Mouse (Mus musculus) cortical plate, adult 2 months (tissue): Measurements from ENCODE around the gene Dad1. TPM values are rescaled to one million over a fixed set of nuclear protein-coding genes. Genes with fewer than 3 reads are reported as not detected.

Source experiments
- H3K27ac ChIP-seq: fragments of 200-500 bp; 2 replicates; pipeline ENCODE4 v1.5.1; 2012; ENCODE audit warnings: low read length, control low read depth, inconsistent platforms; ENCODE audit not compliant: insufficient read depth
- H3K4me1 ChIP-seq: fragments of 200-500 bp; 2 replicates; pipeline ENCODE4 v1.6.1; 2011; ENCODE audit warnings: low read length; ENCODE audit not compliant: control insufficient read depth, insufficient read depth
- H3K4me3 ChIP-seq: fragments of 200-500 bp; 2 replicates; pipeline ENCODE4 v1.5.1; 2011; ENCODE audit warnings: mild to moderate bottlenecking, low read length, control low read depth; ENCODE audit not compliant: insufficient read depth
- CTCF ChIP-seq: fragments of 200-500 bp; IDR thresholded peaks from 2 replicates; pipeline ENCODE4 v1.5.1; 2011; ENCODE audit warnings: mild to moderate bottlenecking, control low read depth, low read length; ENCODE audit not compliant: insufficient read depth; ENCODE audit errors: extremely low read depth
- POLR2A ChIP-seq: fragments of 200-500 bp; IDR thresholded peaks from 2 replicates; pipeline ENCODE4 v1.6.1; 2011; ENCODE audit warnings: mild to moderate bottlenecking, low read length, control low read depth; ENCODE audit not compliant: insufficient read depth; ENCODE audit errors: extremely low read depth
- polyA plus RNA-seq: library from polyadenylated mRNA; depleted of rRNA; stranded (reverse); fragments of >200 nt; gene quantifications from 2 replicates; pipeline ENCODE4 v1.2.3, GENCODE M21; 2012

Gene Dad1
- polyA plus RNA-seq, 1 experiment = 267 TPM

DNA sequence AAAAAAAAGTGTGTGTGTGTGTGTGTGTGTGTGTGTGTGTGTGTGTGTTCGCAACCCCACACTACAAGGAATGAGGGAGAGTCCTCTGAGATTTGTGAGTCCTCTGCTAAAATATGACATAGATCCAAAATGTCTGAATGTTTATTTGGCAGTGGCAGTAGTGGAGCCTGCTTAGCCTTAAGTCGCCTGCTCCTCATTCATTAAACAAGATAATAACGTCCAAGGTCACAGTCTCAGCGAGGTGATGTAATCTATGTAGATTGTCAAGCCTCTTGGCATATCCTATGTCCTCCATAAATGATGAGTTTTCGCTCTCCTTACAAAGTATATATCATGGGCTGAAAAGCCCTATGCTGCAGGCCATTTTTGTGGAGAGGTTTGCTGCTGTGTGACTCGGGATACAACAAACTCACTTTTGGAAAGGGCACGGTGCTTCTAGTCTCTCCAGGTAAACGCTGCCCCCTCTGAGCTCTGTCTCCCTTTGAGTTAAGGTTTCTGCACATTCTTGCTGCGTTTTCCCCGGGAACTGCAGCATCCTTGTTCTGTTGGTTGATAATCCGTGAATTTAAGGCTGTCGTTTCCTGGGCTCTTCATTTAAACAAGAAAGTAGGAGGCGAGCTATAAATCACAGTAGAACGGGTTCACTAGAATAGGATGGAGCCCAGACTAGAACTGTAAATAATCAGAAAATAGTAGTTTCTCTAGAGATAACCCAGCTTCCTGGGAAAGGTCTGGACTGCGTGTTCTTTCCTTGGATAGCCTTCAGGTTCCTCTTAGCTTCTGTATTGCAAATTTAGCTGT lies 47.0 kb downstream of the Dad1 start:
- H3K27ac ChIP-seq = no peak overlapping the region
- no peak for TF ChIP-seq CTCF
- no peak for TF ChIP-seq POLR2A
- no peak overlapping the region for H3K4me3 ChIP-seq
- H3K4me1 ChIP-seq = no peaks in the 10 kb centered on the region

DNA sequence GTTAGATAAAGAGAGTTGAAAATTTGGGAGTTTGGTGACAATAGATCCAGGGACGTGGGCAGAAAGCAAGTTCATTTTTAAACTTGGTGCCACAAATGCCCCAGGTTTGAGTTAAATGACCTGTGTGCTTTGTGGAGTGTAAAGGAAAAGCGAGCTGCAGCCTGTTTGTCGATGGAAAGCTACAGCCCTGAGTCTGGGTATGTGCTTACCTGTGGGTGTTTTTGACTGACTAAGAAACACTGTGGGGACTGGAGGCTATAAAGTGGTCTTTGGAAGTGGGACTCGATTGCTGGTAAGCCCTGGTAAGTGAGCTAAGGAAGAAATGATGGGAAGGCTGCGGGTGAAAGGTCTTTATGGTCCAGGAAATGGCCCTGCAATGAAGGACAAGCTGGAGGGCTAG lies 47.6 kb downstream of the Dad1 start:
- H3K4me3 ChIP-seq = no peak overlapping the region
- no peaks in the 10 kb centered on the region for H3K4me1 ChIP-seq
- TF ChIP-seq POLR2A (no peak), CTCF (no peak)
- no peak overlapping the region for H3K27ac ChIP-seq

DNA sequence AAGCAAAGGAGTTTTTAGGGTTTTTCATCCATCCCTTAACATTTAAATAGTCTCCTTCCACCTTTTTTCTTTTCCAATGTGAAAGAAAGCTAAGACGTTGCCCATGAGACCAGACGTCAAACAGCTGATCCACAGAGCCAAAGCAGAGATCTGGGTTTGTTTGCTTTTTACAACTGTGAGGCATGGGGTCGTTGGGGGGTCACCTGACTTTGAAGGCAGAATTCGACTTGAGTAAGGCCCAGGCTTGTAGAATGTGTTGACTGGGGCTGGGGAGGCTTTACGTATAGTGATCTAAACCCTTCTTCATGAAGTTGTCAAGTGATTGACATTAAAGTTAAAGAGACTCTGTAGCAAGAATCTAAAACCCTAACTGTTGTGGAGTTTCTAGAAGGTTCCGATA lies 48.0 kb downstream of the Dad1 start:
- TF ChIP-seq CTCF (no peak), POLR2A (no peak)
- no peak overlapping the region for H3K4me3 ChIP-seq
- H3K27ac ChIP-seq = no peak overlapping the region
- no peaks in the 10 kb centered on the region for H3K4me1 ChIP-seq

DNA sequence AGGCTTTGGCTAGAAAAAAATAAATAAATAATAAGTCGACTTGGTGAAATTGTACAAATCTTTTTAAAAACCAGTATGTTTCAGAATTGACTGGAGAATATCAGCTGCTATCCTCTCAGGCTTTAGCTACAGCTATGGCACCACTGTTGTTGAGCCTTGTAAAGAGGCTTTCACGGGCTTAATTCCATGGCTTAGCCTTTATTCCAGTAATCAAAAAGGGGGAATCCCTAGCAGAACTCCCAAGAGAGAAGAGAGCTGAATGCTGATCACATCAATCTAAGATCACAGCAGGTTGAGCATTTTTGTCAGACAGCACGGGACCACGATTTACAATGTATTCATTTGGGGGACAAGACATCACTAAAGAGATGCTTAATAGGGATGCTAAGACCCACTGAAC lies 49.1 kb downstream of the Dad1 start:
- no peaks in the 10 kb centered on the region for H3K4me1 ChIP-seq
- TF ChIP-seq CTCF (no peak), POLR2A (no peak)
- no peak overlapping the region for H3K4me3 ChIP-seq
- no peak overlapping the region for H3K27ac ChIP-seq

DNA sequence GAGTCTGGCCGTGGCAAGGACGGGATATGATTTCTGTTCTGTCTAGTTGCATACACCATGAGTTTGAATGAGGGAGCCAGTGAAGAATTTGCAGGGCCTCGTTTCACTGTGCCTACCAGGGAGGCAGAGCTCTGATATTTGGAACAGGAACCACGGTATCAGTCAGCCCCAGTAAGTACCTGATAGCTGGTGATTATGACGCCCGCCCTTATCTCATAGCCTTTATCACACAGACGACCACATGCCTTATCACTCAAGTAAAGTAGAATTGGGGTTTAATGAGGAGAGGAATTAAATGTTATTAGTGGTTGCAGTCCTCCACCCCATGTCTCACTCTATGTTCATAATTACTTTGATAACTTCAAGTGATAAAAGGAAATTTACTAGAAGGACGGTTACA lies 49.6 kb downstream of the Dad1 start:
- no peaks in the 10 kb centered on the region for H3K4me1 ChIP-seq
- no peak overlapping the region for H3K4me3 ChIP-seq
- TF ChIP-seq POLR2A (no peak), CTCF (no peak)
- no peak overlapping the region for H3K27ac ChIP-seq

DNA sequence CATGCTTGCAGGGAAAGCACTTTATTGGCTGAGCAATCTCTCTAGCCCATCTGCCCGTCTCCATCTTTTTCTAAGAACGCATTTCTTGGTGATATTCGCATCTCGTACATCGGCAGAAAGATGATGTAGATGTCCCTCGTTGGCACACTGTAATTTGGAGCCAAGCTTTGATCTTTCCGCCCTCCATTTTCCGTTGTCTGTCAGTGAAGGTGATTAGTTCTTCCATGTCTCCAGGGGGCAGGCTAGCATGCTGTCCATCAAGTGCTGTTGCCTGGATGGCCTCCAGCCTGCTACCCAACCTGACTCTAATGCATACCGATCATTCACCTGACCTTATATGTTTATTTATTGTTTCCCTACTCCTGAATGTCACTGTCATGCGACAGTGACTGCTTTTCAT lies 50.1 kb downstream of the Dad1 start:
- Histone ChIP-seq H3K4me1 (no peaks in the 10 kb centered on the region), H3K4me3 (no peak overlapping the region), H3K27ac (no peak overlapping the region)
- TF ChIP-seq CTCF = no peak
- TF ChIP-seq POLR2A = no peak

DNA sequence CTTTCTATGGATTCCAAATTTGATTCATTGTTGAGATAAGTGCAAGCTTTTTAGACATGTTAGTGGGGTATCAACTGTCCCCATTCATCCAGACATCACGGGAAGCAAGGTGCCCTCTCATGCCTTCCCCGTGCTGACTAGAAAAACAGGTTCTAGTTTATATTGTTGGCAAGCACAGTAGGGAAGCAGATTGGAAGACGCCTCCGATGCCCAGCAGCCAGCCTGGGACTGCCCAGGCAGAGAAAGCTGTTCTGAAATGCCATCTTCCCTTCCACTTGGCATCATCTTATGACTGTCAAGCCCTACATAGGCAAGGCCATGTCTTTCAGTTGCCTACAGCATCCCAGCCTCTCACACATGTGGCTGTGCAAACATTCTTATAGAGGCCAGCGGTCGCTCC lies 50.7 kb downstream of the Dad1 start:
- H3K4me1 ChIP-seq = no peaks in the 10 kb centered on the region
- no peak for TF ChIP-seq POLR2A
- no peak for TF ChIP-seq CTCF

DNA sequence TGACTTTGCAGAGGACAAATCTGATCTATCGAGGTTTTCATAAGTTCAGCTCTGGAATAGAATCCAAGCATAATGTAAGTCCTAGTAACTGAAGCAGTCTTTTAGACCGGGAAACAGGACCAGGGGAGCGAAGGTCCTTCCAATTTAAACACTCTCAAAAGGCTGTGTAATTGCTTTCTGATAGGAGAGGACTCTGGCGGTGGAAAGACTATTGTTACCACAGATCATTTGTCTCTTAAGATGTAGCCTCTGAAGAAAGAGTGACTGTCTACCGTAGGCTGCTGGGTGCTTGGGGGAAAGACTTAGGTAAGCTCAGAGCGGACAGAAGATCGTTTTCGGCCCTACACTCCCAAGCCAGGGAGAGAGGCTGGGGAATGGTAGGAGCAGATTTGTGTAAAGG lies 53.5 kb downstream of the Dad1 start:
- Histone ChIP-seq H3K4me3 (no peak overlapping the region), H3K27ac (no peak overlapping the region), H3K4me1 (no peaks in the 10 kb centered on the region)
- TF ChIP-seq CTCF = no peak
- TF ChIP-seq POLR2A = no peak

More for the DNA sequence above, 50.7 kb downstream of the Dad1 start:
- Histone ChIP-seq H3K4me3 (no peak overlapping the region), H3K27ac (no peak overlapping the region)

DNA sequence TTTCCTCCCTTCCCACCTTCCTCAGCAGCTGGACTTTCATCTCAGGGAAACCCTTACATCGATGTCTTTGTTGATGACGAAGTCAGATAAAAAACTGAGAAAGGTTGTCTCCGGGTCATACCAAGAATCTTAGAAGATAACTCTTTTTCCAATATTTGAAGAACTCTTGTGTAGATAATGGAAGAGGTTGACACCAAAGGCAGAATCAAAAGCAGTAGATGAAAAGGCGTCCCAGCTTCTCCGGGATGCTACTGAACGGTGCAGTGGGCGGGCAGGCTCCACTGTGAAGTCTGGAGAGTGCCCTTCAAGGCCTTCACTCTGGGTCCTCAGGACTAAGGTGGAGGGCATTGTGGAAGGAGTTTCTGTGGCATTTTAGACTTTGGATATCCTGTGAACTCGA lies 54.2 kb downstream of the Dad1 start:
- H3K4me1 ChIP-seq = no peaks in the 10 kb centered on the region
- H3K27ac ChIP-seq = no peak overlapping the region
- TF ChIP-seq CTCF = no peak
- no peak for TF ChIP-seq POLR2A
- H3K4me3 ChIP-seq = no peak overlapping the region

DNA sequence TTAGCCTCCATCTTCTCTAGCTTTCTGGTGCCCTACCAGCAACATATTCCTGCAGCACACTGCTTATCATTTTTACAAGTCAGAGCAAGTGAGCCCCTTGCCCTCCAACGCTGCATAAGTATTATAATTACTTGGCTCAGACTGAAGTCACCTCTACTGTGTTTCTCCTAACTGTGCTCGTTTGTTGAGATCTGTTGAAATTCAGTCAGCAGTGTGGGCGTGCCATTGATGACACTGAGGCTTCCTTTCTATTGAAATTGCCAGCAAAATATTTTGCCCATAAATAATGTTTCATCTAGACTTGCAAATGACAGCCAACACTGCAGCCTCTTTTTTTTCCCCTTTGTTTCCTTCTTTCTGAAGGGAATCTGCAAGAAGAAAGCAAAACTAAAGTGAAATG lies 56.2 kb downstream of the Dad1 start:
- Histone ChIP-seq H3K4me1 (no peaks in the 10 kb centered on the region), H3K4me3 (no peak overlapping the region), H3K27ac (no peak overlapping the region)
- TF ChIP-seq CTCF (no peak), POLR2A (no peak)

DNA sequence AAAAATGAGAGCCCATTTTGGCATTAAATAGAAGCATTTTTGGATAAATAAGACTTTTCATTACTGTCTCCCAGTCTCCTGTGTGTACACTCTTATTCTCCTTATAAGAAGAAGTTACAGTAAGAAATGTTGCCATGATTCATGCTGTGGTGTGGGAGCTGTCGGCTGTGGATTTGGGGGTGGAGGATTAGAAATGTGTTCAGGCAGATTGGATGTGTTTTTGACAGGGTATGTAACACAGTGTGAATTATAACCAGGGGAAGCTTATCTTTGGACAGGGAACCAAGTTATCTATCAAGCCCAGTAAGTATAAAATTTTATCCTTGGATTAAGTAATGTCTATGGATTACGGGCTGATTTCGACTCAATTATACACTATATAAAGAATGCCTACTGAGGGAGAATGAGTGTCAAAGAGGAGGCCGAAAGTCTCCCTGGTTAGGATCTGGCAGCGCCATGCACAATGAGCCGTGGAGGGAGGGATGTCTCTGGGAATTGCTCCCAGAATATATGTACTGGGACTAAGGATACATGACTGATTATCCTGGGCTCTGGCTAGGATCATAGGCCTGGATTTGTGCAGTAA lies 58.0 kb downstream of the Dad1 start:
- Histone ChIP-seq H3K27ac (no peak overlapping the region), H3K4me1 (no peaks in the 10 kb centered on the region), H3K4me3 (no peak overlapping the region)
- TF ChIP-seq CTCF (no peak), POLR2A (no peak)
